Mouse (Mus musculus): ENCODE results near the gene Zfp467.

Zfp467 gene

GRCm38 (mm10) chr6:48440306-48441014 lies 5.2 kb downstream of the Zfp467 start:
- no peak for DNase-seq (ENCODE audit: low spot score in 2 of 2)

GRCm38 (mm10) chr6:48439654-48440053 lies 6.0 kb downstream of the Zfp467 start:
- DNase-seq (ENCODE audit: low spot score in 2 of 2) = no peak

- DNase-seq (ENCODE audit: low spot score in 2 of 2) = no peak
These were observed 7.0 kb downstream of the Zfp467 start for GRCm38 (mm10) chr6:48438475-48439125.

GRCm38 (mm10) chr6:48437679-48438376 lies 7.8 kb downstream of the Zfp467 start:
- no peak for DNase-seq (ENCODE audit: low spot score in 2 of 2)

- DNase-seq (ENCODE audit: low spot score in 2 of 2) = no peak
These were observed 9.8 kb downstream of the Zfp467 start for GRCm38 (mm10) chr6:48435706-48436349.

- no peak for DNase-seq (ENCODE audit: low spot score in 2 of 2)
These were observed 10.5 kb downstream of the Zfp467 start for GRCm38 (mm10) chr6:48435111-48435510.

GRCm38 (mm10) chr6:48434651-48435050 lies 11.0 kb downstream of the Zfp467 start:
- DNase-seq (ENCODE audit: low spot score in 2 of 2) = no peak

GRCm38 (mm10) chr6:48432893-48433816 lies 12.5 kb downstream of the Zfp467 start:
- DNase-seq (ENCODE audit: low spot score in 2 of 2) = no peak

- no peak for DNase-seq (ENCODE audit: low spot score in 2 of 2)
These were observed 14.9 kb downstream of the Zfp467 start for GRCm38 (mm10) chr6:48430748-48431147.

- no peak for DNase-seq (ENCODE audit: low spot score in 2 of 2)
These were observed 16.7 kb downstream of the Zfp467 start for GRCm38 (mm10) chr6:48428769-48429557.

GRCm38 (mm10) chr6:48426956-48427355 lies 18.7 kb downstream of the Zfp467 start:
- DNase-seq (ENCODE audit: low spot score in 2 of 2) = no peak

GRCm38 (mm10) chr6:48424074-48424473 lies 21.6 kb downstream of the Zfp467 start:
- DNase-seq (ENCODE audit: low spot score in 2 of 2) = no peak

- DNase-seq (ENCODE audit: low spot score in 2 of 2) = no peak
These were observed 22.3 kb downstream of the Zfp467 start for GRCm38 (mm10) chr6:48423336-48423735.

- DNase-seq (ENCODE audit: low spot score in 2 of 2) = no peak
These were observed 25.0 kb downstream of the Zfp467 start for GRCm38 (mm10) chr6:48420647-48421046.

- DNase-seq (ENCODE audit: low spot score in 2 of 2) = no peak
These were observed 29.1 kb downstream of the Zfp467 start for GRCm38 (mm10) chr6:48416486-48416885.

- no peak for DNase-seq (ENCODE audit: low spot score in 2 of 2)
These were observed 30.0 kb downstream of the Zfp467 start for GRCm38 (mm10) chr6:48415636-48416035.

GRCm38 (mm10) chr6:48414886-48415285 lies 30.7 kb downstream of the Zfp467 start:
- no peak for DNase-seq (ENCODE audit: low spot score in 2 of 2)

GRCm38 (mm10) chr6:48413081-48413480 lies 32.5 kb downstream of the Zfp467 start:
- no peak for DNase-seq (ENCODE audit: low spot score in 2 of 2)

- no peak for DNase-seq (ENCODE audit: low spot score in 2 of 2)
These were observed 33.0 kb downstream of the Zfp467 start for GRCm38 (mm10) chr6:48412662-48413061.

GRCm38 (mm10) chr6:48412147-48412546 lies 33.5 kb downstream of the Zfp467 start:
- DNase-seq (ENCODE audit: low spot score in 2 of 2) = no peak

Data from frontal cortex, postnatal 14 days (tissue).